Mouse (Mus musculus): ENCODE measurements around the gene Zpr1.

Zpr1 gene

GRCm38 (mm10) chr9:46329801-46330585, 57.1 kb downstream of the Zpr1 start:
- no peak for DNase-seq

- no peak for DNase-seq
These were observed 57.7 kb downstream of the Zpr1 start for GRCm38 (mm10) chr9:46330586-46330895.

- no peak for DNase-seq
These were observed 58.4 kb downstream of the Zpr1 start for GRCm38 (mm10) chr9:46331301-46331700.

Measured in right cerebral cortex, postnatal 14 days (tissue).